Mouse (Mus musculus) gastrocnemius, adult 8-10 months (tissue): ENCODE data around the gene Cacna1e. TPM values are rescaled to one million over a fixed set of nuclear protein-coding genes. Genes with fewer than 3 reads are reported as not detected.
A peak's percentile ranks its signal among the peaks of the same experiment; 100 is the strongest.

Experiments used
- DNase-seq, 2 experiments: peaks; one replicate each; pipeline ENCODE4 v3.0.0; 2022; ENCODE audit warnings: low spot score in 2 of 2
- total RNA-seq, 4 experiments: library from RNA; stranded (reverse); gene quantifications; 2 replicates each; pipeline ENCODE4 v1.2.4; 2022

The Cacna1e gene
- total RNA-seq, 4 experiments from 2014 or later, result 0.02 to 0.16 (median 0.07) TPM; not detected in 1

DNA sequence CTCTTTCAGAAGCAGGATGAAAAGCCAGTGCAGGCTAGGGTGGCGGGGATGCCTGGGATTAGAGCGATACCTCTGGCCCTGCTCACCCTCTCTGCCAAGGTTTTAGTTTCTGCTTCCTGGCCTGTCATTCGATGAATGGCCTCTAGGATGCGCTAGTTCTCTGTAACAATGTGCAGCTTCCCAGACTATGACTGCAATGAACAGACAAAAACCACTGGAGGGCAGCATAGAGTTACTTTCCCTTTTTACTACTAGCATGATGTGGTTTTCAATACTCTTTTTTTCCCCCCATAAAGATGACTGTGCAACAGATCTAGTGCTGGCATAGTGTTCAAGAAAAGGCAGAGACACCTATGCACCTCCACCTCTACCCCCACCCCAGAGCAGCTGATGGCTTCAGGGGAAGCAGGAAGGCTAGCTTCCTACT, 98.0 kb downstream of the Cacna1e start:
- DNase-seq, result peak; percentile 54 to 57

DNA sequence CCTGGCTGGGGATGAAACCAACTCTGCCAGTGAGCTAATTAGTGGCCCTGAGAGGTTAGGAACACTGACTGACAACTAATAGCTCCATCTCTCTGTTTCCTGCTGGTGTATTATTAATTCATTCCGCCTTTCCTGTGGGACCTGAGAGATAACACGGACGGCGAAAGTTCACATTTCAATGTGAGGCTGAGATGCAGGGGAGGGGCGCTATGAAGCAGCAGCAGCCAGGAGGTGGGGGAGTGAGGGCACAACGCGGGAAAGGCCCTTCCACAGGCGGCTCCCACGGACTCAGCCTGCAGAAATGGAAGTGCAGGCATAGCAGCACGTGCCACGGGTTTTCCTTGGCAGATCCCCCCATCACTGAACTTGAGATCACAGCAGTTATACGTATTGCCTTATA, 99.4 kb downstream of the Cacna1e start:
- DNase-seq, result no peak

DNA sequence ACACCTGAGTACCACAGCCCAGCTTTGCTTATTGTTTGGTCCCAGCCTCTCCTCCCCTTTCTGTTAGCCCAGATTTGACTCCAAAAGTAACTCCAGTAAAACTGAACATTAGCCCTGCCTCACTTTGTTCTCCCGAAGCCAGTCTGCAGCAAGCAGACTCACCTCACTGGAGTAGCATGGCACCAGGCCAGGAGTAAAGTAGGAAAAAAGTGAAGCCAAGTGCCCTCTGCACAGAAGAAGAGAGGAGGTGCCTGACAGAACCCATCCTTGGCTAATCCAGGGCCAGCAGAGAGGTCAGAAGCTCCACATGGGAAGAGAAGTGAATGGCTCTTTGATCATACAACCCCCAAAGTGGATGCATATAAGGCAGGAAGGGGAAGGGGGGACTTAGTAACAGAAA, 100.8 kb downstream of the Cacna1e start:
- DNase-seq, result no peak

DNA sequence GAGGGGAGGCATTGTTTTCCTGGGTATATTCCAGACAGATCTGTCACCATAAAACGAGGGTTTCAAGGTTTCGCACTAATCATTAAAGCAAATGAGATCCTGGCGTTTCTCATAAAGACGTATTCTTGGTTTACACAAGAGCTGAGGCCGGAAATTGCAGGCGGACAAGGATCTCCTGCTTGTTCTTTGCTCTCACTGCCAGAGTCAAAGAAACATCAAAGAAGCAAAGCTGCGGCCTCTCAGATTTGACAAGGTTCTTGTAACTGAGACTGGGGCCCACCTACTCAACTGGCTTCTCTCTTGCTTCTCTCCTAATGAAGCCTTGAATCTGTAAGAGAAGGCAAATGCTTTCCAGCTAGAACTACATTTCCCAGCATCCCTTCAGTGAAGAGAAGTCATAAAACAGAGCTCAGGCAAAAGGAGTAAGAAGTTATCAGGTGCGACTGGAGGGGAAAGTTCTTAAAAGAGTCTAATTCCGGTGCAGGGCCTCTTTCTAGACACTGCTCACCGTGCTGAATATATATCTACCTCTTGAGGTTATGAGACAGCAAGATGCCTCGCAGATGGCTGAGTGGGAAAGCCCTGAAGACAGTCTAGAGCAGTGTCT, 104.3 kb downstream of the Cacna1e start:
- DNase-seq, result no peak

DNA sequence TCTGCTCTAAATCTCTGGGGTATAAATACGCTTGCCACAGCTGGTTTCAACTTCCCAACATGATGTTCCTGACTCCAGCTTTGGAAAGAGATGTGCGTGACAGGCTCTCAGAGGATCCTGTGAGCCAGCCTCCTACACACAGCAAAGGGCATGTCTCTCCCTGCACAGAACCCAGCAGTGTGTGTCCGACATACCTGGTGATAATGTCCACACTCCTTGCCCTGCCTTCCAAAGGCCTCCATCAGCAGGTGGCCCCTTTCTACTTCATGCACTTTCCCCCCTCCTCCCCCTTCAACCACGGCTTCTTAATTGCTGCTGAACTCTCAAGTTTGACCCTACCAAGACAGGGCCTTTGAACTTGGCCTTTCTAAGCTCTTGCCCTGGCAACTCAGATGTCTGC, 108.0 kb downstream of the Cacna1e start:
- DNase-seq, result no peak

DNA sequence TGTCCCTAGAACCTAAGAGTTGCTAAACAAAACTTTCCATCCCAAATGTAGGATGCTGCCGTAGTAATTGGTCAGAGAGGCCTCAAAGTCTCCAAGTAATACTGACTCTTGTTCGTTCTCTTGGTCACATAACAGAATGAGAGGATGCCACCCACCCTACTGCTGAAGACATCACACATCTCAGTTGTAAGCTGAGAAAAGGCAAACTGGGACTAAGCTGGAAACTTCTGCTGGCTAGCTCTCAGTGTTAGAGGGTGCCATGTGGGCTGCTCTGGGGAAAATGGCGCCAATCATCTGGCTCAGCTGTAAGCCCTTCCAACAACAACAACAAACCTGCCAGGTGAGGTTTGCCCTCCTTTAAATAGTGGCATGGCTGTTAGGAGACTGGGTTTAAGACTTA, 109.8 kb downstream of the Cacna1e start:
- DNase-seq, result no peak

DNA sequence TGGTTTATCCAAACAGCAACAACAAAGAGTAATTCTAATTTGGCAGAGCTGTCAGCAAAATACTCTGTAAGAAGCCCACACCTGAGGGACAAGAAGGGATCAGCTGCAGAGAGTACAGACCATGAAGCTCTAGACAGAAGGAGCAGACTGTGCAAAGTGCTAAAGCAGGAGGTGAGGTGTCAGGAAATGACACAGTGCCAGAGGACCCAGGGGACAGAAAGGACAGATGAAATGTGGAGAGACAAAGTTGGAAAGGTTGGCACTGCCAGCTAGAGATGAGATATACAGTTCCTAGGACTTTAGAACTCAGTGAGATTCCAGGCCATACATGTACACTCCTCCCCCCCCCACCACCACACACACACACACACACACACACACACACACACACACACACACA, 113.2 kb downstream of the Cacna1e start:
- DNase-seq, result no peak

DNA sequence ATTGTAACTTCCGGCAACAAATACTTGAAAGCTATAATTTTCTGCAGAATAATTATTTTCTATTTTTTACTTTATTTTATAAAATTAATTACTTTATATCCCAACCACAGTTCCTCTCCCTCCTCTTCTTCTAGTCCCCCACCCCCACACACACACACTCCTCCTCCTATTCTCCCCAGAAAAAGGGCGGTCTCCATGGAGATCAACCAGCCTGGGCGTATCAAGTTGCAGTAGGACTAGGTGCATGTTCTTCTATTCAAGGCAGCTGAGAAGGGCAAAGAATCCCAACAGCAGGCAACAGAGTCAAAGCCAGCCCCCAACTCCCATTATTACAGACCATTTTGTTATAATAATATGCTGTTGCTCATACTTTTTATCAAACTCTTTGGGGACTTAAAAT, 113.8 kb downstream of the Cacna1e start:
- DNase-seq, result no peak

DNA sequence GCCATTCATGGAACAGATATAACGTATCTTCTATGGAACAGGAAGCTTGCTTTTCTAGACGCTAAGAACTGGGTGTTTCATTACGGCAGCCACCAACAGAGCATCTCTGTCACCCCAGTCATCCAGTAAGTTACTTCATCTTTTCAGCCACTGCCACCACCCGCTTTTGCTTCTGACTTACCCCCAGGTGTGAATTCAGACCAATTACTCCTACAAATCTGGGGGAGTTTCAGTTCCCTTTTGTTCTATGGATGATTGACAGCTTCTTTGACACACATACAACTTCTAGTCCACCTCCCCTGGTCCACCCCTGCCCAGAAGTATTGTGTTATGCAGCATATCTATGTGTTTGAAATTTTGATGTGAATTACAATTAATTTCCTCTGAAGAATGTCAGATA, 121.2 kb downstream of the Cacna1e start:
- DNase-seq, result no peak

DNA sequence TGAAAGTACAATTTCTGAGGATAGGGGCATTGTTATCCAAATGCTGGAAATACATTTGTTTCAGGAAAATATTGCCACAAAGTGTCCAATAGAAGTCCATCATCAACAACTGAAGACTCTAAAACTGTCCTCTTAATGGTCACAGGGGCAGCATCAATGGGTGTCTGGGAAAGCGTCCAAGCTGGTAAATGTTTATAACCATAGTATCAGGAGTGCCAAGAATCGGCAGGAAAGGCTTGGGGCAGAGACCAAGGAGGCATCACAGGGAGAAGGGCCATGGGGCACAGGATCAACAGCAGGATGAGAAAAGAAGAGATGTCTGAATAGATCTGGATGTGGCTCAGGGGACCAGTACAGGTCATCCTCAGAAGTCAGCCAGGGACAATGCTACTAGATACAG, 132.2 kb downstream of the Cacna1e start:
- DNase-seq, result no peak

DNA sequence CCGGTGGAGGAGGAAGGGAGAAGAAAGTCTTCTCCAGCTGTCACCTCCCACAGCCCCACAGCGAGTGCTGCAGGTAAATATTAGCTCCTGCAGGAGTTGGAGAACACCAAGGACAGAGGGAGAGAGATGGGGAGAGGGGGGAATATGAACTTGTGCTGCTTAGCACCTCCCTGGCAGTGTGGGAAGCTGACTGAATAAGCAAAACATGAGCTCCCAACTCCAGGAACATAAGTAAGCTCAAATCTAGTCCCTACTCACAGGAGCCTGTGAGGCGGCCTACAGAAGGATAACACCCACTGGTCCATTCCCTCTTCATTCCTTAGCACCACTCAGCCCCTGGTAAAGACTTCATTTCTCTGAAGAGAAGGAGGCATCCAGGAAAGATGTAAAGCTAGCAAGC, 135.8 kb downstream of the Cacna1e start:
- DNase-seq, result no peak

DNA sequence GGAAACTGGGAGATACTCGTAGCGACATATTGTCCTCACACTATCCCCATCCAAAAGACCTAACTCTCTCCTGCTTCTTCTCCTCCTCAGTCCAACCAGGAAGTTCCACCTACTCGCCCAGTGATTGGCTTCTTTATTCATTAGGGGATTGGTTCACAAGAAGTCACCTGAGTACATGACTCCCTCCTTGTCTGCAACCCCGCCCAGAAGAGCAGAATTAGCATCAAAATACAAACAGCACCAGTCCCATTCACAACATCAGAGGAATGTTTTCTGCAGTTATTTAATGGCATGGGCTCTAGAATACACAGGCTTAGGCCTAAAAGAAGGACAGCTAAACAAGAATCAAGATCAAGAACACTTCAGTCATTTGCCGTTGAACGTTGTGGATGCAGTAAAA, 139.1 kb downstream of the Cacna1e start:
- DNase-seq, result no peak

DNA sequence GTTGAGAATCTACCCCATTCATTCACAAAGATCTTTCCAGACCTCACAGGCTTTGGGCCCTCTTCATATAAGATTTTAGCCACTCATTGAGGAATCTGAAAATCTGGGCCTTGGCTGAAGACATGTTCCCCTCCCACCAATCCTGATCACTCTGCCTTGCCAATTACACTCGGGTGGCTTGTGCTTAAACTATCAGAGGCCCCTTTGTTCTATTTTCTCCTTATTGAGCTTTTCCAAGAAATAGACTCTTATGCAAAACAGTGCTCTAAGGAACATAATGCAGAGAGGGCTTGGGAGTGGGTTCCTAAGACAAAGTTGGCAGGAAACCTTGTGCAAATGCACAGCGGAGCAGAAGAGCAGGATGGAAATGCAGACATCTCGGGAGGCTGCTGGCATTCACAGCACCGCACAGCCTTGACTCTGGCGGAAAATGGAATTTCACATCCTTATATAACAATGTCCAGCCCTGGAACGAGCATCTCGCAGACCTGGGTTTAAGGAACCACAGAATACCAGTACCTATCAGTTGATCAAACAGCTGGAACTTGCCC, 153.8 kb downstream of the Cacna1e start:
- no peak for DNase-seq

DNA sequence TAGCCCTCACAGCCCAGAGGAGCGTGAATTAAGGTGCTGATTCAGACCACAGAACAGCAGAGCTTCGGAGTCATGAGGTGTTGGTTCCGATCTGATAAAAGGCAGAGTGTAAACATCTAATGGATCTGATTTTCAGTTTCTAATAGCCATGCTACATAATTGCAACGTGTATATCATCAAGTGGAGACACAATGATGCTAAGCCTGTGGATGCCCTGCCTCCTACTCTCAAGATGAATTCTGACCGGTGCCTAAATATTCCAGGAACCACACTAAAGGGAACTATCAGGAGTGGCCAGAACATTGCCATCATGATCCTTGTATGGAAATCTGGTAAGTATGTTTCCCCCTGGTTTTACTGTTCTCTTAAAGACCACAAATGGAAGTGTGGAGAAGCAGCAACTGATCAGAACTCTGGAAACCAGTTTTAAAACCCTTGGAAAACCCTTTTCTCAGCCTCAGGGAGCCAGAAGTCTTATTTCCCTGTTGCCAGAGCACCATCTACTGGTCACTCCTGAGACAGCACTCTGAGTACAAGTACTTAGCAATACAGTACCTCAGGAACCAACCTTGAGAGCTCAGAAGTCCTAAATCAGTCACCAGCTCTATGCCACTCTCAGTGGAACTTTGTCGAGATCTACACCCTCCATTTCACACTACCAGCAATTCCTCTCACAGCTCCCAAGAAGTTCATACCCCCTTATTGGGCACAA, 154.9 kb downstream of the Cacna1e start:
- DNase-seq, result peak; percentile 27 to 49

DNA sequence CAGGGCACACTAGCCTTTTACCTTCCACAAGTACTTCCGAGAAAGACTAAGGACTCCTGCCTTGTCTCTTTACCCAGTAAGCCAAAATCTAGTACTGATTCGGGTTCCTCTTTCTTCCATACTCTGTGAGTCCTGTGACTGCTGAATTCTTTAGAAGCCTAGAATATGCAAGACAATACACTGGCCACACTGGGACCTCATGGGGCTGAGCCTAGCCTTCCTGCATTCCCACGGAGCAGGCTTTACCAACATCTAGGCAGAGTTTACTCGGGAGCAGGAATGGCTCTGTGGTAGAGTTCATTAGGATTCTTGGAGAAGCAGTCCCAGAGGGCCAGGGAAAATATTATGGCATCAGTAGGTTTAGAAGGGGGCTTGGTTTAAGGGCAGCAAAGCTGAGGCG, 155.6 kb downstream of the Cacna1e start:
- DNase-seq, result no peak

DNA sequence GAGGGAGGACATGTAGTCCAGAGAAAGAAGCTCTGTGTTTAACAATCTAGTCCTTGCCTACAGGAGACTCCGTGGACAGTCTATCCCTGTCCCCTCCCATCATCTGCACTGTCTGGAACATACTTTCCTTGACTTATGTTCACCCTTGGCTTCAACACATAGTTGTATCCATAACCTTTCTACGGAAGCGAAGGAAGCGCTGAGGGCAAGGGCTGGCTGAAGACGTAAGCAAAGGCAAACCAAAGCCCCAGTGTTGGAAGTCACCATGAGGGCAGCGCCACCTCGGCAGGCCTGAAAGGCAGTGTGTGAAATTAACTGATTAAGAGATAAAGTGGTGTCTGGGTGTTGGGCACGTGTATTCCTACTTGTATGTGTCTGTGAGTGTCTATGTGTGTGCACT, 156.6 kb downstream of the Cacna1e start:
- DNase-seq, result no peak

DNA sequence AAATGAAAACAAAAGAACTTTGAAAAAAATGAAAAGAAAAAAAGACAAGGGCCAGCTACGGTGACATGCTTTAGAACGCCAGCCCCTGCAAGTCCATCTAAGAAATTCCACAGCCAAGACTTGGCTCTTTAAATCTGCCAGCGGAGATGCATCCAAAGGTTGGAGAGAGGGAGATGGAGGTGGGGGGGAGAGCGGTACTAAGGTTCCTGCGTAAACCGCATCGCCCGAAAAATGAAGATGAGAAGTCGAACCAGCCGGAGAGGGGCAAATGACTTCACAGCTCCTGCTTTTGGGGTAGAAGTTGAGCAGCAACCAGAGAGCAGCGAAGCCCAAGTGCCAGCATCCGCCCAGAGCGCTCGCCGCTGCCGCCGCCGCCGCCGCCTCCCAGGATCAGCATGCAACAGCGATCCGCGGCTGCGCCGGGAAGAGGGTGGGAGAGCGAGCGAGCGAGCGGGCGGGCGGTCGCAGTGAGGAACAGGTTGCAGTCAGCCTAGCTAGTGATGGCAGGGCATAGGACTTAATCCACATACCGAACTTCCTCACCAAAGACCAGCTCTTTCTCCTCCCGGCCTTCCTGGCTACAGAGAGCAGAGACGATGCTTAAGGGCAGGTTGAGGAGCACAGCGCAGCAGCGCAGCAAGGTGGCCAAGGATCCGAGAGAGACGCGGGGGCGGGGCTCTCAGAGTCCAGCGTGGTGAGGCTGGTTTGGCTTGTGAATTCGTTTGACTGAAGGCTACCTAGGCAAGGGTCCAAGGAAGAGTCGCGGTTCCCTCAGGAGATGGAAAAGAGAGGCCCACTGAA, 157.7 kb downstream of the Cacna1e start:
- no peak for DNase-seq

DNA sequence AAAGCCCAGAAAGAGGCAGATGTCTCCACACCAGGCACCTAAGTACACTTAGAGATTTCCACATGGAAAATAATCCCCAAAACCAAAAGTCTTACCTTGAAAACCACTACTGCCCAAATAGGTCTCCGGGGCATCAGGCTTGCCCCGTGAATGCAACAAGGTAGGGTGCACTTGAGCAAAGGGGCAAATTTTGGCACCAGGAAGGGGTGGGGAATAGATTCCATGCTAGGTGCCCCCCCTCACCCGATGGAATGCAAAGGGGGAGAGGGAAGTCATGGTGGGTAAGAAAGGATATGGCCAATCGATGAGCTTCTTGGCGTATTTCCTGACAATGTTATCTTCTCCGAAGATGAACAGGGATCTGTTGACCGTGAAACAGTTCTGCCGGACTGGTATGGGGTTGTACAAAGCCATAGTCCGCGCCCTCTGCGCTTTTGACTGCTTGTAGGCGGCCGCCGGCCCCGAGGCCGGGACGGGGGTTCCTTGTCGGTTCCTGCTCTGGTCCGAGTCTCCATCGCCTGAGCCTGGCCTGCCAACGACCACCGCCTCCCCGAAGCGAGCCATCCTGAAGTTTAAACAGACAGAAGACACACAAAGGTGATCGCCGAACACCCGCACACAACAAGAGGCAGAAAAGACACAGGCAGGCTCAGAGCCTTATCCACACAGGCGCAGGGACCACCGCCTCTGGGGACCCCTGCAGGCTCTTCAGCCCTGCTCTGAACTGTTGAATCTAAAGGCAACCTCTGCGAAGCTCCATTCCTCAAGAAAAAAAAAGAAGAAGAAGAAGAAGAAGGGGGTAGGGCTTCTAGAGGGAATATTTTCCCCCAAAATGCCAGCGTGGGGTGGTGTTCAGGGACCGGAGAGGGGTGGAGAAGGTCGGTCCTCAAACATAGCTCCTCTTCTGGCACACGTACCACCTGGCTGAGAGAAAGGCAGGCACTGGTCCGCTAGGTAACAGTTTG, 158.7 kb downstream of the Cacna1e start:
- DNase-seq, result no peak

DNA sequence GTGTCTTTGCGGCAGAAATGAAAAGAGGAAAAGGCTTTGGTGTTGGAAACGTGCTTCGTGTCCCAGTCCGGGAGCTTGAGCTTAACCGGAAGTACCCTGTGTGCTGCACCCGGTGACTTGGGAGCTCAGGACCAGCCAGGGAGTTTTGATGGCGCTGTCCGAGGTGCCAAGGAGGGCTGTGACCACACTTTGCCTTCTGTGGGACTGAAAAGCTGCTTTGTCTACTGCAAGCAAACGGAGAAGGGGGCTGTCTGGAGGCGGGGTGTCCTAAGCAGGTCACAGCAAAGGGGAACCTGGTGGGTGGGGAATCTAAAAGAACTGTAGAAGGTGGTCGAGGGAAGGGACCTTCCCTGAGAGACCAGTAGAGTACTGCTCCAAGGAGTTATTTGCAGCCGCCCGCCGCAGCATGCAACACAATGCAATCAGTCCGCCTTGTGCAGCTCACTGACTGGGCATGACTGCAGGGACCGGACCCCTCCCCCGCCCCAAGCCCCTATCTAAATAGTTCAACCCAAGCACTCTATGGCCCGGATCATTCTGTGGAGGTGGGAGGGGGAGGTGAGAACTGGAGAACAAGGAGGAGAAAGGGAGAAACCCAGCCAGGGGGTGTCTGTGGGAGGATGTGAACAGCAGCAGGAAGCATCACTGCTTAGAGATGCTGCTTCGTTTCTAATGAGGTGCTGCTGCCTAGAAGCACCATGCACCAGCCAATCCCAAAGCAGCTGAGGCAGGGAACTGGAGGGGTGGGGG, 160.6 kb downstream of the Cacna1e start:
- DNase-seq, result no peak

DNA sequence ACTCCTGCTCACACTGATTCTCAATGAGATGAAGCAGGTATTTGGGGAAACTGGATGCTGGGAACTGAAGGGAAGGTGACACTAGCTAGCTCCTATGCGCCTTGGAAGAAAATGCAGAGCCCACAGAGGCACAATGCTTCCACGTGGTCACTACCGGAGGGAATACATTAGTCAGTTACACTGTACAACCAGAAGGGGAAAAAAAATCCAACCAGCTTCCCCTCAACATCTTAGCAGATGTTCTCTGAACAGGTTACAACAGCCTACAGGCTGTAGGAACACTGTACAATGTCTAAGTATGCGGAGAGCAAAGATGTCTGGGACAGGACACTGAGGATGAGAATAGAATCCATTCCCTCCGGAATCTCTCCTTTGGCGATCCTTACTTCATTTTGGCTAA, 161.2 kb downstream of the Cacna1e start:
- no peak for DNase-seq
